1 mouse cellular context compared by ENCODE assay signal in genomic region chr13:99999078-99999477, GRCm38 (mm10).
TF ChIP-seq lines count a peak whose summit lies in the region.

No protein-coding gene starts in this region.

TF ChIP-seq in CH12.LX, 34 proteins besides CTCF, POLR2A, EP300 and RAD21 (continued from another document):
- TF ChIP-seq IRF4 (IDR thresholded peaks at IDR 0.05; ENCODE audit: low read depth, low read length) (peak; percentile 90), CHD1 (IDR thresholded peaks at IDR 0.05; ENCODE audit: low read depth, low read length) (no peak)
